Mouse (Mus musculus): ENCODE measurements around the gene Tigd4. TPM values are rescaled to one million over a fixed set of nuclear protein-coding genes. Genes with fewer than 3 reads are reported as not detected.
"Not testable (repeated sequence)": the region's sequence is repeated elsewhere in the genome, so short reads cannot be mapped to it uniquely, and the experiment has no call there.

Tigd4 gene
- under 1 TPM; 0.45 to 0.90 TPM for total RNA-seq (2021)
- long read RNA-seq, experiment 1: 0 reads
- long read RNA-seq, experiment 2: 0 reads

DNA sequence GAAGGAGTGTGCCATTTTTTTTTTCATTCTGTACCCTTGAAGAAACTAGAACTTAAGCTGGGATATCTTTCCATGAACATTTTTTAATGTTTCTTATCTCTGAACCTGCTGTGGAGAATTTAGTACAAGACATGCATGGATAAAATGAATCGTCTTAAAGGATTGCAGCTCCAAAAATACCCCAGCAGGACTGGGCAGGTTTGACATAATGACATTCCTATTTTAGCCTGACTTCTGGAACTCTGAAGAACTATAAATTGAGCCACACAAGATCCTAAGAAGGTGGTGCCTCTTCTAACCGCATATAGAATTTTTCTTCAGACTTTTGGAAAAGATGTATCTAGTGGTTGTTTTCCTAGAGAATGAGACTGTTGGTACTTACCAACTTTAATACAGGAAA, at the start of gene Tigd4:
Gene Tigd4 (plus strand): TSS at position 301 of the 400 bp plus-strand sequence.
- no peak for DNase-seq

DNA sequence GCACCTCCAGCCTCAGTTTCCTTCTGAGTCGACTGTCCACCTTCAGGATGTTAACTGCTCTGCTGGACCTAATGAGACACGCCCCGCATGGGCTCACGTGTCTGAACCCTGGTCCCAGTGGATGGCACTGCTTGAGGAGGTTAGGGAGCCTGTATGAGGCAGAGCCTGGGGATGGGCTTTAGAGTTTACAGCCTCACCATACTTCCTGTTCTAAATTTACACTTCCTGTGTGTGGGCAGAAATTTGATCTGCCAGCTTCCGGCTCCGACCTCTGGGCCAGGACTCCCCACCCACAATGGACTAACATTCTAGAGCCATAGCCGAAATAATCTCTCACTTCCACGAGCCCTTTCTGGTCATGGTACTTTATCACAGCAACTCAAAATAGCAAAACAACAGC, 46.2 kb upstream of the Tigd4 start:
- no peak for DNase-seq

DNA sequence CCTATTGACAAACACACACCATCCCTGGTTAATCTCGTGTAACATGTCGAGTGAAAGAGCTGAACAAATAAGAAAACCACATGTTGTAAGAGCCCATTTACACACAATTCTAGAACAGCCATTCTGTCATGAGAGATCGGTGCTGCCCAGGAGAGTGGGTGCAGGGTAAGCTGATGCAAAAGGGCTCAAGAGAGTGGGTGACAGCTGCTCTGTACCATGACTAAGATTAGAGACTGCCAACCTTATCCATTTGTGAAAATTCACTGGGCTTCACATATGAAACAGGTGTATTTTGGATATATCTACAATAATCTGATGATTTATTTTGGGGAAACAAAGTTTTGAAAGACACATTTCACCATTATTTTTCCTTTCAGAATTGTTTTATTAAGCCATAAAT, 37.6 kb upstream of the Tigd4 start:
- DNase-seq: no peak

DNA sequence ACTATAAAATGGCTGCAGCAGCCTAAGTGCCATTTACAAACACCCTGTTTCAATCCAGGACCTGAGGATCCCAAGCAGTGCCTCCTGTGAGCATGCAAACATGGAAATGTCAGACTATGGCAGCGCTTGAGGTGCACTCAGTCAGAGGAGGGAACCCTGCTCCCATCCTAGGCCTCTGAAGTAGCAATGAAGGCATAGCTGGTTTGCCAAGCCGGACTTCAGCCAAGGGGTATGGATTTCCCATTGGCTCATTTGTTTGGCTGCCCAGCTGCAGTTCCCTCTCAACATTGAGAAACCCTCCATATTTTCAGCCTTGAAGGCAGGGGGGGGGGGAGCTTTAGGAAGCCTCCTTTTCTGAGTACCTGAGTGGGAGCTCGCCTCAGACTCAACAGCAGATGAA, 35.1 kb upstream of the Tigd4 start:
- peak; percentile 40 for DNase-seq

DNA sequence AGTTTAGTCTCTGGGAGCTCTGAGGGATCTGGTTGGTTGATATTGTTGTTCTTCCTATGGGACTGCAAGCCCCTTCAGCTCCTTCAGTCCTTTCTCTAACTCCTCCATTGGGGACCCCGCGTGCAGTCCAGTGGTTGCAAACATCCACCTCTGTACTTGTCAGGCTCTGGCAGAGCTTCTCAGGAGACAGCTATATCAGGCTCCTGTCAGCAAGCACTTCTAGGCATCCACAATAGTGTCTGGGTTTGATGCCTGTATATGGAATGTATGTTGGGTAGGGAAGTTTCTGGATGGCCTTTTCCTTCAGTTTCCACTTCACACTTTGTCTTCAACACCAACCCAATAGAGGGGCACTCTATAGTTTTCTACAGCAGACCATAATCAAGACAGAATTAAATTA, 30.5 kb upstream of the Tigd4 start:
- DNase-seq: not testable (repeated sequence)

DNA sequence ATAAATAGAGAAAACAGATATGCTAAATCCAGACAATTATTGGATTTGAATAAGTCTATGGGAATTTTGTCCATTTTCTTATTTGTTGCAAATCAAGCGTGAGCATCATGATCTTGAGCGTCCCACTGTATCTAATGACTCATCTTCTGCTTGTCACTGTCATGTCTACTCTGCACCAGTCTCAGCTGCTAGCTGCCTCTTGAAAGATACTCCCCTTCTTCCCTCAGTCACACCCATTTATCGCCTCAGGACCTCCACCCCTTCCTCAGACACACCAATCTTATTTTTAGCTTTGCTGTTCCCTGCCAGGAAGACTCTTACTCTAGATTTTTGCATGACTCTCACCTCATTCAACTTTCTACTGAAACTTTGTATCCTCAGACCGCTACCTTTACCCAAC, 30.0 kb upstream of the Tigd4 start:
- no peak for DNase-seq

DNA sequence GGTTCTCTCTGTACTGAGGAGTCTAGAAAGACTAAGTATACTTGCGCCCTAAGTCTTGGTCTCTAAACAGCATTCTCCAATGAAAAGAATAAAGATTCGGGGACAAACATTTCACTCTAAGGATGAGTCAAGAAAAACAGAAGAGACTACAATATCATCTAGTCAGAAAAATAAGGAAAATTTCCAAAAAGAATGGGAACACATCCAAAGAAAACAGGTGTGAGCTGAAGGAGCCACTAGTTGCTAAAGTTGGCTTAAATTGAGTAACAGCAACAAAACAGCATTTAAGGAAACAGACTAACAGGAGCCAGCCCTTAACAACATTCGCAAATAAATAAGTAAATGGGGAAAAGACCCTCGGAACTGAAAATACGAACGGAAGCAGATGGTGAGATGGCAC, 24.8 kb upstream of the Tigd4 start:
- DNase-seq: no peak

DNA sequence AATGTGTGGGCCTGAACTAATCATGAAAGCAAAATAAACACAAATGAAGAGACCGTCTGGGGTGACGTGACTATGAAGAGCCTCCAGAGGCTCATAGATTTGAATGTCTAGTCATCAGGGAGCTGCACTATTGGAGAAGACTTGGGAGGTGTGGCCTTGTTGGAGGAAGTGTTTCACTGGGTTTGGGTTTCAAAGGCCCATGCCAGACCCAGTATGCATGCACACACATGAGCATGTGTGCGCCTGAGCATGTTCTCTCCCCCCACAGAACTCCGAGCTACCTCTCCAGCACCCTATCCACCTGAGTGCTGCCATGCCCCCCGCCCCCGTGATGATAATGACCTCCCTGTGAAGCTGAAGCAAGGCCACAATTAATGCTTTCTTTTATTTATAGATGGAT, 23.8 kb upstream of the Tigd4 start:
- DNase-seq: no peak

DNA sequence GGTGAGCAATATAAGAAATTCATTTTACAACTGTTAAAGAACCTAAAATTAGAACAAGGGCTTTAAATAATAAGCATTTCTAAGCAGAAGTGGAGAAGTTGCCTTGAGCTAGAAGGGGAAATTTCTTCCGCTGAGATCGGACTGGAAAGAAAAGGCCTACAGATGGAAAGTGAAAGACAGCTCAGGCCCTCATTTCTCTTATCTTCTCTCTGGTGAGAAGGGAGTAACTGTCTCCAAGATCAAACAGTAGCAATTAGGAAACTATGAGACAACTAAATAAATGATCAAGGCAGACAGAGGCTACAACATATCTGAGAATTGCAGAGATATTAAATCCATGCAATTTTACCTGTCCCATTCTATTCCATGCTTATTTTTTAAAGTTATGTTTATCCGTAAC, 22.9 kb upstream of the Tigd4 start:
- DNase-seq: no peak

DNA sequence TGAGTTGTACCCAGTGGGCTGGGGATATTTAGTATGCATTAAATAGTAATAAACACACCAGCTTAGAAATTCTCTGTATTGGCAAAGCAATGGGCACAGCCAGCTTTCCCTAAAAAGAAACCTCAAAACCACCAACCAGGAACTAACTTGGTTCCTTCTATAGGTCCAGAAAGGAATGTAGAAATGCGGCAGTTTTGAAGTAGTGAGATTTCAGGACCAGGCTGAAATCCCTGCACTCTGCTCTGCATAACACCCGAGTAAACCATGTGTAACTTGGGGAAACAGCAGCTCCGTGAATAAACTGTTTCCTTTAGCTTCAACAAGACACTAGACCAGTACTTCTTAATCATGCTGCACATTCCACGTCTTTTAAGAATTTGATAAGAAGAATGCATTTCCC, 12.7 kb upstream of the Tigd4 start:
- DNase-seq: no peak

DNA sequence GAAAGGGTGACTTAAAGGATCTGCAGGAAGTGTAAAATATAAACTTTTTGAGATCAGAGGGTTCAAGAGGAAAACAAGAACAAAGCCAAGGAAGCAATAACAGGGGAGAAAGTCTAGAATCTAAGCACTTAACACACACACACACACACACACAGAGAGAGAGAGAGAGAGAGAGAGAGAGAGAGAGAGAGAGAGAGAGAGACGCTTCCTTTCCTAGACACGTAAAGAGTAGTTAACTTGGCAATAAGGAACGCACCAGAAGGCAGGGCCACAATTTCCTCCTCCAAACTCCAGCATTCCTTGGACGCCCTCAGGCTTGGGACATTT, 11.7 kb upstream of the Tigd4 start:
- DNase-seq: no peak

DNA sequence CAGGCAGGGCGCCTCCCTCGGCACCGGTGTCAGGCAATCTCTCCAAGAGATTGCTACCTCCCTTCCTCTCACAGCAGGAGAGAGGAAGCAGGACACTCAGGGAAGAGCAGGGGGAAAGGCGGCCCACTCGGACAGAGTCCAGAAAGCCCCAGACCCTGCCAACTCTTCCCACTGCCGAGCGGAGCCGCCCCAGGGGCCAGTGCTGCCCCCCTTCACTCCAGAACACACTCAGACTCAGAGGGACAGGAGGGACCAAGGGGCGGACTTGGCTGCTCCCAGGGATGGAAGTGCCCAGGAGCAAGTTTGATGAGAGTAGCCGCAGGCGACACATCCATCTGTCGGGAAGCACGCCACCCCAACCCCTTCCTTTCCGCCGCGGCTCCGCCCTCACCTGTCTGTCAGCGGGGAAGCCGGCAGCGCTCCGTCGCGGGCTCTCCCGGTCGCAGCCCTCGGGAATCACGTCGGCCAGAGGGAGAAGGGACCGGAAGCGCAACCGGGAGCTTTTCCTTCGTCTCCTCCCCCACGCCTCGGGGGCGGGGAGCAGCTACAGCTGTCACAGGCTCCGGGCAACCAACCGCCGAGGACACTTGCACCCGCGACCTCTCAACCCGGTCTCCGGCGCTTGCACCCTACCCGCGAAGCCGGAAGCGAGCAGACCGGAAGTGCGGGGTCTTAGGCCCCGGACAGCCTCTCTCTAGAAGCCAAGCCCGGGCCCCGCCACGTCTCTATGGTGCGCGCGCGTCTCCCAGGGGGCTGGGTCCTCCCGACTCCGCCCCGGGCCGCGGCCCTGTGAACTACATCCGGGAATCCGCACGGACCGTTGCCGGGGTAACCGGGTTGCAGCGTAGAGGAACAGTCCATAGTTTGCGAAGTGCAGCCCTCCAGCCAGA, 11.1 kb upstream of the Tigd4 start, which contains the start of gene Arfip1:
Gene Arfip1 (minus strand): TSS at position 603 of the 890 bp plus-strand sequence.
- peak; percentile 100 for DNase-seq

DNA sequence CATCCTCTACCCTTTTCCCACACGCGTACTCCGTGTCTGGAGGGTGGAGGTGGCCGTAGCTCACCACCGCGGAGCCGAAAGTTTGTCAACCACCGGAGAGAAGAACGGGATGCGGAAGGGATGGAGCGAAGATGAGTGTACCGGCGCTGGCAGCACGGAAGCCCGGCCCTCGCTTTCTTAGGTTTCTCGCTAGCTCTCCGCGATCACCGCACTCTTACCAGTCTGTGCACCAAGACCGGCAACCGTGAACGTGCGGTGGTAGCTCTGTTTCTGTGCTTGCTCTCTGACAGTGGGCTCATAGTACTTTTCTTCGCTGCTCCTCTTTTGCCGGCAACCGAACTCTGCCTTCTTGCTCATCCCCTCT, 10.5 kb upstream of the Tigd4 start:
- no peak for DNase-seq

DNA sequence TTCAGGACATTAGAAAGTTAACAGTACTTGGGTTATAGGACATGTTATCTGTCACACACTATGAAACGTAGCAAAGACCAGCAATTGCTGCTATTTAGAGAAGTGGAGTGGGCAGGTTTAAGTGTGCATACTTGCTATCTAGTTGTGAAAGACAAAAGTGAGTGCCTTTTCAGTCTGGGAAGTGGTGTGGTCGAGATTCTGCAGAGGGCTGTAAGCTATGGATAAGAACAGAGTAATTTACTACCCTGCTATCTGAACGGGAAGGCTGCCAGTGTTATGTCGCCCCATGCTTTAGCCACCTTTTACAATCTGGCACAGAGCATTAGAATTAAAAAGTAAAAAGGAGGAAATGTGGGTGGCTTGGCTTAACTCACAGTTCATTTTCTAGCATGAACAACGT, 6.6 kb upstream of the Tigd4 start:
- DNase-seq: no peak

DNA sequence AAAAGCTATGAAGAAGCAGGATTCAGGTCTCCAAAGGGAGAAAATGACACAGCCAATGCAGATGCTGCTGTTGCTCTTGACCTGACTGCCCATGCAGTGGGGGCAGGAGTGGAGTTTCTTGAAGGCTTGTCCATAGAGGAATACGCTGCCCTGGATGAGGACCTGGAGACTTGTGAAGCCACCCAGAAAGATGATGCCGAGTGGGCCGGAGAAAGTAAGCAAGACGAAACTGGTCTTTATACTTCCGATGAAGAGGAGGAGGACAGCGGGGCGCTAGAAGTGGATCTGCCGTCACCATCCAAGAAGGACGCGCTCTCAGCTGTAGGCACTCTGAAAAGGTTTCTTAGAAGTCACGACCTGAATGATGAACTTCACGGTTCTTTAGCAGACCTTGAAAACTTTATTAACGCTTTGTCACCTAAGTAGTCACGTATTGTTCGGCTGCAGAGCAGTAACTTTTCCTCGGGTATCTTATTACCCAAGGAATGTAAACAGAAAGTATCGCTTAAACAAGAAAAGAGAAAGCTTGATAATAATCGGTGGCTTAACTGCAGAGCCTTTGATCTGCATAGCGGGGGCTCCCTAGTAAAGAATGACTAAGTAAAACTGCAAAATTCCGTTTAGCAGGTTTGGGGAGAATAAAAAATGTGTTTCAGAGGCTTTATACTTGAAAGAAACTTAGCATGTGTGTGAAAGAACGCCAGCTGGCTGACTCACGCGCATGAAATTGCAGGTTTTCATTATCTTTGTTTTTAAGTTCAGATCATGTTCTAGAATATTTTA, 1.7 kb downstream of the Tigd4 start:
- no peak for DNase-seq

DNA sequence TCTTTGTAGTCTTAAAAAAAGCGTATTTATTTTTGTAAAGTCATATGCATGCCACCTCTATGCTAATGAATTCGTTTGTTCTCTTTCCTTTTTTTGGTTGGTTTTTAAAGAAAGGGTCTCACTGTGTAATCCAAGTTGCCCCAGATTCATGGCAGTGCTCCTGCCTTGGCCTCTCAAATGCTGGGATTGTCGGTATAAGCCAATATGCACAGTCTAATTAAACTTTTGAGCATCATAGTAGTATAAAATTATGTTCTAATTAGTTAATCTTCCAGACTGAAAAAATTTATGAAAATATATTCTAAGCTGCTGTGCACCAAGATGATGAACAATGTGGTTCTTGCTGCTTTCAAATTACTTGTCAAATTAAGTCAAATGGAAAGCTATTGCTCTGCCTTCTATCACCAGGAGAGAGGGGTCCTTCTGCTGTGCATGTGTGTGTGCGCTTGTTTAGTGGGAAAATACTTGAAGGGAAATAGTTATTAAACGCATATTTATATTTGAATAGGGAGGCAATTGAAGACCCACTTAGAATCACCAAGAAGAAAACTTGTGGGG, 2.4 kb downstream of the Tigd4 start:
- DNase-seq: no peak

DNA sequence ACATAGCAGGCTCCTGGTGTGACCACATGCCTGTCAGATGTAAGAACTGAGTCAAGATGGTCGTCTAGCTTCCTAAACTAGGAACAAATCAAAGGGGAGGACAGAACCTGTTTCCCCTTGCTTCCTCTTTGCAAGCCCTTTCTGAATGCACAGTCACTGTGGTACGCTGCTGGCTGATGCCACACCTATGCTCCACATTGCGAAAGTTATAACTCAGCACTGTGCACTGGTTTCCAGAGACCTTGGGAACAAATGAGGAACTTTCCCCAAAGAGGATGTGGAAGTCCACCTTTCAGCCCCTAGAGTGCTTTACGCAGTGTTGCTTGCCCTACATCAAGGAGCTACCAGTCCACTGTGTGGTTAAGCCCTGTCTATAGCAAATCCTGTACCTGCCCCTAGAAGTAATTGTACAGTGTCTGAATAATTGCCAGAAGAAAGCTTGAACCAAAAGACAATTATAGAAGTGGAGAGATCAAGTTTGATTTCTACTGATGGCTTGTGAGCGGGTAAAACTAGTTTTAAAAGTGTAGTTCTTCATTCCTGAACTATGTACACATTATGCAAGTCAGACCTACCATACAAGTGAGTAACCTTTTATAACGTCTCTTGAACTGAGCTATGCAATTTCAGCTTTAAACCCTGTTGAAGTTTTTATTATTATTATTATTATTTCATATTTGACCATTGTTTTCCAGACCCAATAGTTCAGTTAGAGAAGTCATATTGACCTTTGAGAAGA, 4.8 kb downstream of the Tigd4 start:
- no peak for DNase-seq

DNA sequence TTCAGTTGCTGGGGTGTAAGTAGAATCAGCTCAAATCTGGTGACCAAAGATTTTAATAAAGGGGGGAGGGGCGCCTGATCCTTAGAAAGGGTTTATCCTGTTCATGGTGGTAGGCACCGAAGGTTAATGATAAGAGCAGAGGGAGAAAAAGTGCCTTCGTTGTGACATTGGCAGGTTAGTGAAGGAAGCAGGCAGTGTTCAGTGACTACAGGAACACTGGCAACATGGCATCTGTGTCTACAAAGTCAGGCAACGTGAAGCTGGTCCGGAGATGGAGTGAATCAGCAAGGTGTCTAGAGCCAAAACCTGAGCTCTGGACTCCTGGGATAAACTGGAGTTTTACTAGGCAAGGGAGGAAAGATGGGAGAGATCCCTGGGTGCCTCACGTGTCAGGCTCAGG, 5.4 kb downstream of the Tigd4 start:
- no peak for DNase-seq

DNA sequence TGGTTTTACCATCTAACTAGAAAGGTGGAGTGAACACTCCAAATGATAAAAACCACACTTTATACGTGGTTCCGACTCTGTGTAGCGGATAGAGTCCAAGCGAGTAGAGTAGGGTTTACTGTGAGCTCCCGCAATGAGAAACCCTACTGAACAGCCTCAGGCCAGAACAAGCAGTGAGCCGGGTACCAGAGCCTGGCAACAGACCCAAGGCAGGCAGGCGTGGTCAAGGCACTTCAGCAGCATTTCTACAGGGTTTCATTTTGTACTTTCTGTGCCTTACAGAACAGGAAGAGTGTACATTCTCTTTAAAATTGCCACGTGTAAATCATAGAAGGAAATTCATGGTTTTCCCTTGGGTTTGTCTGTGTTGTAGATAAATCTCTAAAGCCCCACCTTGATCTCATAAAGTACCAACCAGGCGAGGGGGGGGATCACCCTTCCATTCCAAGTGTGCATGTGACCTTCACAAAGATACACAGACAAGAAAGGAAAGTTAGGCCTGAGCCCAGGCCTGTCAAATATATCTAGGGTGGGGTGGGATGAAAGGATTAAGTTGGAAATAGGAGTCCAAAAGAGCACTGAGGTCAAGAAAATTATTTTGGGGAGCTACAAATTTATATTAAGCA, 8.6 kb downstream of the Tigd4 start:
- DNase-seq: no peak

DNA sequence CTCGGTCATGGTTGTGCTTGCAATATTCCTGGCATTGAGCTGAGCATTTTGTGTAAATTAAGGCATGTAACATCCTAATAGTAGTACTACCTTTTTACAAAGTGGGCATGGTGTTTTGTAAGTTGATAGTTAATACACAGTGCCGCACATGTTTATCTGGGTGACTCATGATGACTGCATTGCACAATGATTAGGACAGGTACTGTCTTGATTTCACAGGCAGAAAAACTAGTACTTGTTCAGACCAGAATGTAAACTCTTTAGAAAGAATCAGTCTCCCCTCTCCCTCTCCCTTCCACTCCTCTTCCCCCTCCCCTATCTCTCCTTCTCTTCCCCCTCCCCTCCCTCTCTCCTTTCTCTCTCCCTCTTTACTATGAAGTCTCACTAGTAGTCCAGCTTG, 9.4 kb downstream of the Tigd4 start:
- DNase-seq: no peak

DNA sequence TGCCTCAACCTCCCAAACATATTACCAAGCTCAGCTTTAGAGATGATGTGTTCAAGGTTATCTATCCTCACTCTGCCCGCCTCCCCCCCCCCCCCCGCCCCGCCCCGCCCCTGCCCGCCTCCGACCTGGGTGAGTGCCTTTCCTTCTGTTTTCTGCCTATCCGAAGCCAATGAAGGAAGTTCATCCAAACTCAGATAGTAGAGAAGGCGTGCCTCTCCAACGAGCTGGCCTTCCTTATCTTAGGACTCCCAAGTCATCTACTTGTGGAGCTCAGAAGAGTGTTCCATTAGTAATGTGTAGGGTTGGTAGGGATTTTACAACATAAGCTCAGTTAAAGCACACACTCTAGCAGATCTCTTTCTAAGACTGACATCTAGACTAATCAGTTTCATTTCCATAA, 9.8 kb downstream of the Tigd4 start:
- DNase-seq: no peak

DNA sequence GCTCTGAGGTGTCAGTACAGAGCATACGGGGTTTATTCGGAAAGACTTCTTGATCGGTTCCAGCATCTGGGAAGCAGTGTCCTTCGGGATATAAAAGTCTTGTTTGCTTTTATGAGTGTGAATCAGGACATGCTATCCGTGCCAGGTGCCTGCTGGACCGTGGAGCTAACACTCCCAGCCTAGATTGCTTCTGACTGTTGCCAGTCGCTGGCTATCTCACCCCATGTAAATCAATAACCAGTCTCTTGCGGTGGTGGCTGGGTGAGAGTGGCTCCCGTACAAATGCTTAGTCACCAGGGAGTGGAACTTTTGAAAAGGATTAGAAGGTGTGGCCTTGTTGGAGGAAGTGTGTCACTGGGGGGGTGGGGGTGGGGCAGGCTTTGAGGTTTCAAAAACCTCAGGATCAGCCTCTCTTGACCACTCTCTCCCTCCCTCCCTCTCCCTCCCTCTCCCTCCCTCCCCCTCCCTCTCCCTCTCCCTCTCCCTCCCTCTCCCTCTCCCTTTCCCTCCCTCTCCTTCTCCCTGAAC, 16.9 kb downstream of the Tigd4 start:
- no peak for DNase-seq
